Mouse (Mus musculus) heart, postnatal 0 days (tissue): ENCODE measurements at regions not wholly inside any gene's neighbourhood (a gene's known extent, or its start where the extent isn't known, plus 50 kb on each side); places are given as distances from the start of the nearest gene placed in this dataset.

Experiments used
- CTCF ChIP-seq: IDR thresholded peaks from 2 replicates; pipeline ENCODE4 v1.5.1; 2016; ENCODE audit warnings: antibody characterized with exemption, control low read depth, low read depth
- EP300 ChIP-seq: IDR thresholded peaks from 2 replicates; pipeline ENCODE4 v1.6.1; 2016; ENCODE audit warnings: antibody characterized with exemption, low read depth

DNA sequence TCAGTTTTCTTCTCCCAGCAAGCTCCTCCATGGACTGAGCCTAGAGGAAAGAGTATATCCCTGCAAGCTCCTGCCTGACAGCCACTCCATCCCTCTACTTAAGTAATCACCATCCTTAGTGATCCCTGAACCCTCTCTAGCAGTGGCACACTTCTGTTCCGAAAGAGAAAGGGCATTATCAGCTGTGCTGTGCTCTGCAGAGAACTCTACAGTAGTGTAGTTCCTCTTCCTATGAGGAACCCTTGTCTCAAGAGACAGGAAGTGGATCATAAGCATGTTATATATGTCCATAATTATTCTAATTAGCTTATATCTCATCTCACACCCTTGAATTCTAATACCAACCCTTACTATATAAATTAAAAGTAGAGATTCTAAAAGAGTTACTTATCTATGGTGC, 259.2 kb upstream of the Thbs1 start:
- TF ChIP-seq EP300 = no peak
- TF ChIP-seq CTCF = no peak
